Mouse (Mus musculus): Measurements from ENCODE around the gene Baiap3. TPM values are rescaled to one million over a fixed set of nuclear protein-coding genes. Genes with fewer than 3 reads are reported as not detected.
A peak's percentile ranks its signal among the peaks of the same experiment; 100 is the strongest.

Baiap3 gene
- polyA plus RNA-seq, 1 experiment: 23.8 TPM

DNA sequence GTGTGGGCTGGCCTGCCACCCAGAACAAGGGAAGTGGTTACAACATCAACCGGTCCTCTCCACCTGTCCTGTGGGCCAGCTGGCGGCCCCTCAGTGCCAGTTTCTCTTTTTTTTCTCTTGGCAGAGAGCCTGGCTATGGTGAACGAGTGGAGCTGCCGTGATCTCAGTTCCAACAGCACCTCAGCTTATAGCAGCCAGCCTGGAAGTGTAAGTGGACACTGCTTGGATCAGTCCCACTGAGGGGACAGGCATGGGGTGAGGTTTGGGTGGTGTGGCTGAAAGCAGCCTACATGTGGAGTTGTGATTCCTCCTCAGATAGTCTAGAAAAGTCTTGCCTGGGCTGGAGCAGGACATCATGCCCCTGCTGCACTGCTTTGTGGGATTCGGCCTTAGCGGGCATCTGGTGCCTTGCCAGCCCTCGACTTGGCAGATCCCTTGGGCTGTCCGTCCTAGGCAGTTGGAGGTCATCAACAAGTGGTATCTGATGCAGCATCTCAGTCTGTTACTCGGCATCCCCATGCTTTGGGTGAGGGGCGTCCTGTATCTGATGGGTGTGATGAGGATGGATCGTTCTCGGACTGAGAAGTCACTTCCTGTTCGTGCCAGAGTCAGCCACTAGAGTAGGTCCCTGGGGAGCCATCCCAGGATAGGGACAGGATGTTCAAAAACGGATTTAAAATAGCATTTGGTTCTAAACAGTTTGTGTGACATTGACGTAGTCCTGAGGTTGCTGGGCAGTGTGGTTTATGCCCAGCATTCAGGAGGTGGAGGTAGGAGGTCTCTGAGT, 45.3 kb downstream of the Baiap3 start:
- no peak for TF ChIP-seq POLR2A (IDR thresholded peaks at IDR 0.05; ENCODE audit: low read depth, low read length)
- TF ChIP-seq CTCF (IDR thresholded peaks at IDR 0.05; ENCODE audit: extremely low read depth, insufficient read depth, insufficient read length, insufficient replicate concordance): no peak
- no peaks in the 10 kb centered on the region for H3K27me3 ChIP-seq (ENCODE audit: control insufficient read depth, insufficient read depth, low read length)
- WGBS: 31% methylated on average over 15 of the region's 15 CpGs
- DNase-seq (ENCODE audit: low read depth in 1 of 2, low spot score in 2 of 2): no peak
- H3K4me3 ChIP-seq (ENCODE audit: extremely low read depth, insufficient read depth, insufficient read length): no peak overlapping the region
- H3K36me3 ChIP-seq (ENCODE audit: control insufficient read depth, insufficient read depth, low read length): peaks cover 49% of the 10 kb centered on the region
- H3K27ac ChIP-seq (ENCODE audit: insufficient read depth, low read length): peak overlapping the region; percentile 27; the same call in 1 of the 2 replicates
- peaks cover 4% of the 10 kb centered on the region; the same call in 1 of the 2 replicates for H3K4me1 ChIP-seq (ENCODE audit: control insufficient read depth, insufficient read depth, insufficient read length)

DNA sequence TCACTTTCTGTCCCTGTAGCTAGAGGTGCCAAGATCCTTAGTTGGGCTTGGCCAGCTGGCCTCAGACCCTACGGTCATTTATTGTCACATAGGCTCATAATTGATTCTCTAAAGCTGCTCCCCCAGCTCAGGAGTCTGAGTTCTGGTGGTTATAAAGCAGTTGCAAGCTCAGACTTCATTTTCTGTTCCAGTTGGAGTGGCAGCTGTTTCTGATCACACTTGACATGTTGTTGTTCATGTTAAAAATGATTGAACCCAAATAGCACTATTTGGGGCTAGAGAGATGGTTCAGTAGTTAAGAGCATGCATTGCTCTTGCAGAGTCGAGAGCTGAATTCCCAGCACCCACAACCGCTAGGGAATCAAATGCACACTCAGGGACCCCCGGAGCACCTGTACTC, 46.2 kb downstream of the Baiap3 start:
- Histone ChIP-seq H3K36me3 (ENCODE audit: control insufficient read depth, insufficient read depth, low read length) (peaks cover 52% of the 10 kb centered on the region), H3K27me3 (ENCODE audit: control insufficient read depth, insufficient read depth, low read length) (no peaks in the 10 kb centered on the region)
- 83% methylated on average over 4 of the region's 4 CpGs for WGBS

GRCm38 (mm10) chr17:25202401-25202800, 53.8 kb downstream of the Baiap3 start:
- WGBS: 93% methylated on average over 4 of the region's 4 CpGs
- Histone ChIP-seq H3K27ac (ENCODE audit: insufficient read depth, low read length) (no peak overlapping the region), H3K4me1 (ENCODE audit: control insufficient read depth, insufficient read depth, insufficient read length) (no peaks in the 10 kb centered on the region), H3K36me3 (ENCODE audit: control insufficient read depth, insufficient read depth, low read length) (peaks cover 38% of the 10 kb centered on the region), H3K27me3 (ENCODE audit: control insufficient read depth, insufficient read depth, low read length) (no peaks in the 10 kb centered on the region), H3K4me3 (ENCODE audit: extremely low read depth, insufficient read depth, insufficient read length) (no peak overlapping the region)
- no peak for TF ChIP-seq CTCF (IDR thresholded peaks at IDR 0.05; ENCODE audit: extremely low read depth, insufficient read depth, insufficient read length, insufficient replicate concordance)
- no peak for TF ChIP-seq POLR2A (IDR thresholded peaks at IDR 0.05; ENCODE audit: low read depth, low read length)
- no peak for DNase-seq (ENCODE audit: low read depth in 1 of 2, low spot score in 2 of 2)

More for the DNA sequence above, 46.2 kb downstream of the Baiap3 start:
- Histone ChIP-seq H3K4me3 (ENCODE audit: extremely low read depth, insufficient read depth, insufficient read length) (no peak overlapping the region), H3K27ac (ENCODE audit: insufficient read depth, low read length) (no peak overlapping the region), H3K4me1 (ENCODE audit: control insufficient read depth, insufficient read depth, insufficient read length) (peaks cover 4% of the 10 kb centered on the region; the same call in 1 of the 2 replicates)
- no peak for TF ChIP-seq POLR2A (IDR thresholded peaks at IDR 0.05; ENCODE audit: low read depth, low read length)
- TF ChIP-seq CTCF (IDR thresholded peaks at IDR 0.05; ENCODE audit: extremely low read depth, insufficient read depth, insufficient read length, insufficient replicate concordance): no peak
- DNase-seq (ENCODE audit: low read depth in 1 of 2, low spot score in 2 of 2): no peak

Other genes with a start within 250 kb of the Baiap3 start
- gene Cramp1l, start 240.6 kb downstream of the Baiap3 start, polyA plus RNA-seq (2012; rRNA removed): 12.6 and 15.3 TPM in 2 replicates
- 31.5 and 33.2 TPM in 2 replicates for gene Ift140, start 240.3 kb downstream of the Baiap3 start, polyA plus RNA-seq (2012; rRNA removed)
- gene Tmem204, start 172.8 kb downstream of the Baiap3 start, polyA plus RNA-seq (2012; rRNA removed): 37.6 and 46.7 TPM in 2 replicates
- gene Telo2, start 140.4 kb downstream of the Baiap3 start, polyA plus RNA-seq (2012; rRNA removed): 20.7 and 22.6 TPM in 2 replicates
- gene Ptx4, start 135.6 kb downstream of the Baiap3 start, polyA plus RNA-seq (2012; rRNA removed): not detected in 2 replicates
- gene Clcn7, start 123.0 kb downstream of the Baiap3 start, polyA plus RNA-seq (2012; rRNA removed): 27.0 and 29.9 TPM in 2 replicates
- gene Ccdc154, start 93.9 kb downstream of the Baiap3 start, polyA plus RNA-seq (2012; rRNA removed): 0.04 TPM in 1 of 2 replicates, not detected in the other
- not detected in 2 replicates for gene Gm38655, start 80.9 kb downstream of the Baiap3 start, polyA plus RNA-seq (2012; rRNA removed)
- gene BC003965, start 71.8 kb downstream of the Baiap3 start, polyA plus RNA-seq (2012; rRNA removed): 9.1 and 10.0 TPM in 2 replicates
- 30.4 and 32.0 TPM in 2 replicates for gene Unkl, start 68.0 kb downstream of the Baiap3 start, polyA plus RNA-seq (2012; rRNA removed)
- gene Gnptg, start 16.2 kb downstream of the Baiap3 start, polyA plus RNA-seq (2012; rRNA removed): 22.4 and 25.6 TPM in 2 replicates
- gene Tsr3, start 16.2 kb downstream of the Baiap3 start, polyA plus RNA-seq (2012; rRNA removed): 13.1 and 15.7 TPM in 2 replicates
- gene Ube2i, start 18.3 kb upstream of the Baiap3 start, polyA plus RNA-seq (2012; rRNA removed): 95.2 and 102 TPM in 2 replicates
- 2.5 and 2.7 TPM in 2 replicates for gene Prss34, start 42.0 kb upstream of the Baiap3 start, polyA plus RNA-seq (2012; rRNA removed)
- not detected in 2 replicates for gene Prss28, start 52.3 kb upstream of the Baiap3 start, polyA plus RNA-seq (2012; rRNA removed)
- gene Prss29, start 62.3 kb upstream of the Baiap3 start, polyA plus RNA-seq (2012; rRNA removed): 0.26 and 0.32 TPM in 2 replicates
- 0.11 TPM in 1 of 2 replicates, not detected in the other for gene Tpsab1, start 89.2 kb upstream of the Baiap3 start, polyA plus RNA-seq (2012; rRNA removed)
- 1.2 and 1.6 TPM in 2 replicates for gene Tpsb2, start 109.9 kb upstream of the Baiap3 start, polyA plus RNA-seq (2012; rRNA removed)
- 0.09 TPM in 1 of 2 replicates, not detected in the other for gene Tpsg1, start 112.9 kb upstream of the Baiap3 start, polyA plus RNA-seq (2012; rRNA removed)
- 11.6 and 14.4 TPM in 2 replicates for gene Cacna1h, start 177.4 kb upstream of the Baiap3 start, polyA plus RNA-seq (2012; rRNA removed)
- 0.06 TPM in 1 of 2 replicates, not detected in the other for gene Tekt4, start 198.3 kb upstream of the Baiap3 start, polyA plus RNA-seq (2012; rRNA removed)
- not detected in 2 replicates for gene Sstr5, start 240.9 kb upstream of the Baiap3 start, polyA plus RNA-seq (2012; rRNA removed)